Mouse (Mus musculus) c-Kit-positive CD71-positive TER-119-positive erythroid progenitor cells, embryonic 14.5 days (primary cell): ENCODE measurements around the gene Cyp46a1.

Experiments
- DNase-seq: peaks from one replicate; pipeline ENCODE4 v3.0.0-alpha.2; 2013; ENCODE audit warnings: low spot score

Gene Cyp46a1

DNA sequence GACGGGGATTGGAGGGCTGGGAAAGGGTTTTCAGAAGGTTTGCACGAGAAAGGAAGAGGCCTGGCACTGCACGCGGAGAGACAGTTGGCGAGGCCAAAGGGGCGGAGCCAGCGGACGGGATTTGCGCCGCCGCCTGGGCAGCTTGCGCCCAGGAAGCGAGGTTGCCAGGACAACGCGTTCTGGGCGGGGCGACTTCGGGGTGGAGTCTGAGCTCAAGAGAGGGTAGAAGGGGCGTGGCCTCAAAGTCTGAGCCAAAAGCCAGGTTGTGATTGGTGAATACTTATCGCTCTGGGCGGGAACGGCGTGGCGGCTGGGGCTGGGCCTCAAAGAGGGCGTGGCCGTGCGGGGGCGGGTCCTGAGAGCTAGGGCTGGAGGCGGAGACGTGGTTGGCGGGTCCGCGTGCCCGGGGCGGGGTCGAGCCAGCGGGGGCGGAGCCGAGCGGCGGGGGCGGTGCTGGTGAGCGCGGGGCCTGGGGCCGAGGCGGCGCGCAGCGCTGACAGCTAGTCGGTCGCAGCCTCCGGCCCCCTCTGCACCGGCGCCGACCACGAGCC is at the start of gene Cyp46a1:
TSS of gene Cyp46a1 (plus strand) at position 487 of the 551 bp plus-strand sequence.
- DNase-seq: peak; percentile 86

- no peak for DNase-seq
Observed at GRCm38 (mm10) chr12:108284455-108285224, 49.5 kb upstream of the Cyp46a1 start.

GRCm38 (mm10) chr12:108285225-108286011 is 48.8 kb upstream of the Cyp46a1 start:
- no peak for DNase-seq

DNA sequence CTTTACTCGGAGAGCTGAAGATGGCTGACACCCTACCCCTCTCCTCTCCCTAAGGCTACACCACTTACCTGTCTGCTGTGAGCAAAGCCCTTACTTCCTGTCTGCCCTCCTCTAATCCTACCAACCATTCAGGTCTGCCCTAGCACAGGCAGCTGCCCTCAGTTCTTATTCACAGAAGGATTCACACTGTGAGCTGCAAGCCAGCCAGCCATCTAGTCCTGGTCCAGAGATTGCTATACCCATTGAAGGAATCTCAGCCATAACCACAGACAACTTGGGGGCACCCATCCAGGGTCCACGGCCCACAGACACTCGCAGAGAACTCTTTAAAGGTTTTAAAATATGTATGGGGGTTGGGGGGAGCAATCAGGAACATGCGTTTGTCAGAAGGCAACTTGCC is 47.8 kb upstream of the Cyp46a1 start:
- DNase-seq: no peak

- DNase-seq: no peak
Observed at GRCm38 (mm10) chr12:108287011-108287410, 47.2 kb upstream of the Cyp46a1 start.

DNA sequence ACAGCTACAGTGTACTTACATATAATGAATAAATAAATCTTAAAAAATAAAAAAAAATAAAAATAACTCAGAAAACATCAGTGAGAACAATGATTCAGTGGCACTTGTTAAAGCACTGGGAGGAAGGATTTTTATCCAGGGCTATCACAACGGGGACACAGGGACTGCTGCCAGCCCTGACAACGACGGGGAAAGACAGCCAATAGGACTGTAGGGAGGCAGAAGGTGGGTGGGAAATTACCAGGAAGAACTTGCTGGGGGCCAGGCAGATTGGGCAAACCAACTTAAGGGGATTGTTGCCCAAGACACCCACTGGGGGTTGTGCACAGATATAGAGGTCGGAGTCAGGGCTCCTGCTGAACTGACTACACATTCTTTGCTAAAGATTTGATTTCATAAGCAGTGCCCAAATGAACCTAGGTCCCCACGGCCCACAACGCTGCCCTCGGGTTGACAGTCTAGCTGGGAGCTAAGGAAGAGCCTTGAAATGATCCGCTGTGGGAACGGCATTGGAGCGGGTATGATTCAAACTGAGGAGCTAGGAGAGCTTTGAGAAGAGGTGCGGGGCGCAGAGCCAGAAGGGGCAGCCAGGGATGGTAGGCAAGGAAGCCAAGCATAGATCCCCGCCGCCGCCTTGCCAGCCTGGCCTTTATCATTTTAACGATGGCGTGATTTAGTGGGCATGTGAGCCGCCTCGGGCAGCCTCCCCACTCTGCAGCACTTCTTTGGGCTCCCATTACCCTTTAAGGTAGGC is 45.9 kb upstream of the Cyp46a1 start:
- no peak for DNase-seq

DNA sequence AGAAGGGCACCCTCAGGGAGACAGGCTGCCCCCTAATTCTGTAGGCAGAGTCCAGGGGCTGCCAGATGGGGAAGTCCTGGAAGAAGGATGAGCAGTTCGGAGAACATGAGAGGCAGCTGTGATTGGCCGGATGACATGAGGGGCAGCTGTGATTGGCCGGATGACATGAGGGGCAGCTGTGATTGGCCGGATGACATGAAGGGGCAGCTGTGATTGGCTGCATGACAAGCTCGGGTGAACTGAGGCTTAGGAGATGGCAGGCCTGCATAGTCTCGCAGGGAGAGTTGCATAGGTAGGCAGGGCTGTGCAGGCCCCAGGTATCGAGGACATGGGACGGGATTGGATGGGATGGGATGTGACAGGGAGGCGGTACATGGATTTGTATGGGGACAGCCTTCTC is 41.8 kb upstream of the Cyp46a1 start:
- DNase-seq: no peak

DNA sequence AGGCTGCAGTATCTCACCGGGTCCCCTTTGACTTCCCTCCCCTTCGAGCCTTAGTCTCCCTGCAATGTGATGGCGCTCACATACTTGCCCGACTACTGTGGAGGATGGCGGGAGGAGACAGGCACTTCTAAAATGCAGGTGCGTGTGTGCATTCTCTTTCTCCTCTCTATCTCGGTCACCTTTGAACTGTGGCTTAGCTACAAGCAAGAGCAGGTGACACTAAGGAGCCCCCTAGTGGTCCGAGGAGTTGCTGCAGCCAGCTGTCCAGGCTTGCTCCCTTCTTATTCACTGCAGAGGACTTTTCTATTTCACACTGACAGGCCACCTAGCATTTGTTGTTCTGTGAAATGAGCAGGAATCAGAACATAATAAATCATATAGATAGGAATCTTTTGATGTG is 41.2 kb upstream of the Cyp46a1 start:
- DNase-seq: peak; percentile 35

- DNase-seq: no peak
Observed at GRCm38 (mm10) chr12:108294620-108295019, 39.6 kb upstream of the Cyp46a1 start.

DNA sequence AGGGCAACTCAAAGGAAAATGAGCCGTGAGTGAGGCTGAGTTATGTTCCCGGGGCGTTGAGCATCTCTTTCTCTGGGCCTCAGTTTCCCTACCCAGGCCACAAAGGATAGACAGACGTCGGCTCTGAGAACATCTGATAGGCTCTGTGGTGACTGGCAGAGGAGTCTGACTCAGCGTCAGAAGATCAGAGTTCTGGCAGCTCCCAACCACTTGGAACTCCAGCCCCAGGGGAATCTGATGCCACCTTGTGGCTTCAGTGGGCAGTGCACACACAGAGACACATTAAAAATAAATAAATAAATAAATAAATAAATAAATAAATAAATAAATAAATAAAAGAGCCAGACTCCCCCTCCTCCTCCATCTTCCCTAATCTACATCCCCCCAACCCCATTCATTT is 37.1 kb upstream of the Cyp46a1 start:
- no peak for DNase-seq

DNA sequence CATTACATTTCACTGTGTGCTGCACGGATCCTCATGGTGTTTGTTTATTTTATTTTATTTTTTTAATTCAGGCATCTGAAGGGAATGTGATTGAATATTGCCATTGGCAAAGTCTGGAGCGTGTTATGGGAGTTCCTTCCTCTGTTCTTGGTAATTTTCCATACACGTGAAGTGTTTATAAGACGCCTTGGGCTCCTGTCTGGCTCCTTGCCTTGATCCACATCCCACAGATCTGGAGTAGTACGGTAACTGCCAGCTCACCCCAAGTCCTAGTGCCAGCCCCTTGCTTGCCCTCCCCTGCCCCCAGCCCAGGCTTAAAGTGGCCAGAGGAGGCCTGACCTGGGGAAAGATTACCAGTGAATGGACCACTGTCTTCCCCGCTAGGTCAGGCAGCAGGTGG is 33.2 kb upstream of the Cyp46a1 start:
- no peak for DNase-seq

DNA sequence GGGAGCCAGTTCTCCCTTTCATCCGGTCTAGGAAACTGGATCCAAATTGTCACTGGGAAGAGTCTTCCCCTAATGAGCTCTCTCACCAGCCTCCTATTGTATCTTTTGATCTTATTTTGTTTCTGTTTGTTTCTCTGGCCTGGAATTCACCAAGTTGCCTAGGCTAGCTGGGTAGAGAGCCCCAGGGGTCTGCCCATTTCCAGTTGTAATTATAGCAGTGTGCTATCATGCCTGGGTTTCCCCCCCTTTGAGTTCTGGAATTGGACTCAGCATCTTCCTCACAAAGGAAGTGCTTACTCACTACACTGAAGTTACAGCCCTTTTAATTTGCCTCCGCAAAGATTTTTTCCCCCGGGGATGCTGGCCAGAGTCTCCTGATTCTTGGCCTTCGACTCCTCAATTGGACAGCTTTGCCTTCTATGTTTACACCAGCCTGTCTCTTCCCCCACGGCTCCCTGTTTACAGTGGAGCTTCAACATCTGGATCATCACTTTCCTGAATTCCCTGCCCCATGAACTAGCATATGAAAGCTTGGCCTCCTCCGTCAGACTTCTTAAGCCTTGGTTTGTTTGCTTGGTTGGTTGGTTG is 30.3 kb upstream of the Cyp46a1 start:
- no peak for DNase-seq

- no peak for DNase-seq
Observed at GRCm38 (mm10) chr12:108305172-108305571, 29.0 kb upstream of the Cyp46a1 start.

GRCm38 (mm10) chr12:108305812-108306794 is 28.1 kb upstream of the Cyp46a1 start, which contains the start of gene Hhipl1:
Gene Hhipl1, plus strand, starts transcription at chr12:108306270.
- DNase-seq: no peak

- DNase-seq: no peak
Observed at GRCm38 (mm10) chr12:108307553-108307952, 26.6 kb upstream of the Cyp46a1 start.

DNA sequence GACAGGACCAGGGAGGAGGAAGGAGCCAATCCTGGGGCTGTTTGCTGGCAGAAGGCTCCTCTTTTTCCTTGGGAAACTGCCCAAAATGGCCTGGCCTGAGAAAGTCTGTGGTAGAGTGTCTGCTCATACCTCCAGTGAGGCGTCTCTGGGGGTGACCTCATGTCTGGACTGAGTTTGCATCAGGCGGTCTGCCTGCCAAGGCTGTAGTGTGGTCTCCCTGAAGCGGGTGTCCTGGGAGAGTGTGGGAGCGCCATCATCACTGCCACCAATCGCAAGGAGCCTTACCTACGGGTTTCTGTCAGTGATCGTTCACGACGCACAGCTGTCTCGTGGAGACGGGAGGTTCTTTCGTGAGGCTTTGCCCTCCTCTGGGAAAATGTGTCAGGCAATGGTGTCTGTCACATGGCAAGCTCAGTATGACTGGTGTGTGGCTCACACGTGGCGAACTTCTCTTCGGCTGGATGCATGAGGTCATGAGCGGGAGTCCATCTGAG is 25.8 kb upstream of the Cyp46a1 start:
- no peak for DNase-seq

DNA sequence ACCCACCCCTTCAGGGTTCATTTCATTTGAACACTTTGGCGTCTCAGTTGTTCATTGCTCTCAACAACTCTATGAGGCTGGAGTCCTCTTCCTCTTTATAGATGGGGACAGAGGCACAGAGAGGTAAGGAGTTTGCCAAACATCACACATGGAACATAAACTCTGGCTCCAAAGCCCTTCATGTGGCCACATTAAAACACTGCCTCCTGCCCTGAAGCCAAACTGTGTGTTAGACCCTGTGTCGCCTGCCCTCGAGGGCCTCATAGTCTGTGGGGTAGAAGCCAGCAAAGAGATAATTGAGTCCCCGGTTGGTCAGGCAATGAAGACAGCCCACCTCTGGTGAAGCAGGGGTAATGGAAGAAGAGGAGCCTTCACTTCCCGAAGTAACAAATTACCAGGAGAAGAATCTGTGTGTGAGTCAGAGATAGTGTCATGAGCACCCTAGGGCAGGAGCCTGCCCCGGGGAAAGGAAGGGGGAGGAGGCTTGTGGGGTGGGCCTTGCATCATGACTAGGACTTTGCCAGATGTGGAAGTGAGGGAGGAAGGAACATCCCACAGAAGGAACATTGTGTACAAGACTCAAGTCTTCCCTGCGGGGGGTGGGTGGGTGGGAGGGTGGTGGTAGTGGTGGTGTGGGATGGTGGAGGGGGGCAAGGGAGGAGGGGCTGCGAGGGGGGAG is 24.9 kb upstream of the Cyp46a1 start:
- DNase-seq: no peak

- DNase-seq: no peak
Observed at GRCm38 (mm10) chr12:108310041-108310440, 24.1 kb upstream of the Cyp46a1 start.

DNA sequence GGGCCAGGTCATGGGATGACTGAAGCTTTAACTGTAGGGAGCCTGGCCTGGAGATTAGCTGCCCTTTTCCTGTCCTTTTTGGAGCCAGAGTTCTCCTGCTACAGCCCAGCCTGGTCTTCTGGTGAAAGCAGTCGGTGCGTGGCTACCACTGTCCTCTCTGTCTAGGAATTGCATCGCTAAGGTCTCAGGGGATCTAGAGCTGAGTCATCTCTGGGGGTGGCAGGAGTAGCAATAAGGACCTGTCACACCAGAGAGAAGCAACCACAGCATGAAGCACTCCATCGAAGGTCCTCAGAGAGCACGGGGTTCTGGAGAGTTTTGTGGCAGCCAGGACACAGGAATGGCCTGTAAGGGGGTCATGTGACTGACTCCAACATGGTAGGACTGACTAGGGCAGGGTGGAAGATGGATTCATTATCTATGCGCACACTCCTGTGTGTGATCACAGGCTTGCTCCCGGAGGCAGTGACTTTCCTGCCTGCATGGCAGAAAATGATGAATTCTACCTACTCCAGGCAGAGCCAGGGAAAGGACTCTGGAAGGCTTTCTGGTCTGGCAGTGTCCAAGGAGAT is 23.6 kb upstream of the Cyp46a1 start:
- no peak for DNase-seq
